Mouse (Mus musculus) hindbrain, embryonic 10.5 days (tissue): ENCODE measurements around the gene Gbp2b. TPM values are rescaled to one million over a fixed set of nuclear protein-coding genes. Genes with fewer than 3 reads are reported as not detected.
A peak's percentile ranks its signal among the peaks of the same experiment; 100 is the strongest.
"Not testable (repeated sequence)": the region's sequence is repeated elsewhere in the genome, so short reads cannot be mapped to it uniquely, and the experiment has no call there.

Experiments used
- DNase-seq: peaks from one replicate; pipeline ENCODE4 v3.0.0-alpha.2; 2017; ENCODE audit warnings: low spot score
- H3K27ac ChIP-seq: fragments of 300-500 bp; sonication (generic); 2 replicates; pipeline ENCODE4 v1.5.1; 2016; ENCODE audit warnings: mild to moderate bottlenecking, moderate library complexity
- H3K27me3 ChIP-seq: fragments of 300-500 bp; sonication (generic); 2 replicates; pipeline ENCODE4 v1.6.1; 2016; ENCODE audit warnings: mild to moderate bottlenecking; ENCODE audit not compliant: poor library complexity, insufficient read depth, severe bottlenecking
- H3K36me3 ChIP-seq: fragments of 300-500 bp; sonication (generic); 2 replicates; pipeline ENCODE4 v1.6.1; 2016; ENCODE audit warnings: mild to moderate bottlenecking, moderate library complexity
- H3K4me1 ChIP-seq: fragments of 300-500 bp; sonication (generic); replicated peaks from 2 replicates; pipeline ENCODE4 v1.6.1; 2016; ENCODE audit warnings: mild to moderate bottlenecking
- H3K4me3 ChIP-seq: fragments of 300-500 bp; sonication (generic); 2 replicates; pipeline ENCODE4 v1.5.1; 2016; ENCODE audit warnings: mild to moderate bottlenecking, moderate library complexity
- H3K9me3 ChIP-seq: fragments of 300-500 bp; sonication (generic); 2 replicates; pipeline ENCODE4 v1.6.1; 2016; ENCODE audit warnings: mild to moderate bottlenecking, moderate library complexity
- WGBS: fragments of 180-500 bp; shearing (Covaris S2); methylation state at CpG from one replicate; pipeline ENCODE4 v1.1.7; 2016; 5-methylcytosine and 5-hydroxymethylcytosine counted together
- polyA plus RNA-seq: library from polyadenylated mRNA; unstranded; fragments of >200 nt; fragmentation: Nextera tagmentation; extraction: Ambion mirVana; gene quantifications from 2 replicates; pipeline ENCODE4 v1.2.1, GENCODE M21; 2016

Gene Gbp2b
- not detected in 2 replicates for polyA plus RNA-seq

DNA sequence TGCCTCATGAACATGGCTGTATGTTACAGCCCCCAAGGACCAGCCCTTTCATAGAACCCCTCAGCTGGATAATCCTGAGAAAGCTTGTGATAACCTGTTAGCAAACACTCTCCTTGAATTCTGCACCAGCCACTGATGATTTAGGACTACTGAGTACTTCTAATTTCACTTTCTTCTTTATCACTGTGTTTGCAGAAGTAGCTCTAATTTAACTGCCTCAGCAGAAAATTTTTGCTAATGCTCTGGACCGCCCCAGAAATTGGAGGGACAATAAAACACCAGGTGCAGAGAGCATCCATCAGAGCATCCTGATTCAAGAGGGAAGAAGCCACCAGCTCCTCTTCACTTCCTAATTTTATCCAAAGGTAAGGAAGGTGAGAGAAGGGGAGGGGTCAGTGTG lies at the start of gene Gbp2b:
TSS of gene Gbp2b (plus strand) at position 301 of the 400 bp plus-strand sequence.
- H3K27ac ChIP-seq = no peak within 1 kb of the TSS
- no peaks in the 10 kb centered on the region for H3K36me3 ChIP-seq
- 86% methylated on average over 1 of the region's 1 CpGs for WGBS
- no peak within 1 kb of the TSS for H3K4me3 ChIP-seq
- H3K4me1 ChIP-seq = no peaks in the 10 kb centered on the region
- no peak for DNase-seq
- H3K27me3 ChIP-seq = no peaks in the 10 kb centered on the region
- no peaks in the 10 kb centered on the region for H3K9me3 ChIP-seq

DNA sequence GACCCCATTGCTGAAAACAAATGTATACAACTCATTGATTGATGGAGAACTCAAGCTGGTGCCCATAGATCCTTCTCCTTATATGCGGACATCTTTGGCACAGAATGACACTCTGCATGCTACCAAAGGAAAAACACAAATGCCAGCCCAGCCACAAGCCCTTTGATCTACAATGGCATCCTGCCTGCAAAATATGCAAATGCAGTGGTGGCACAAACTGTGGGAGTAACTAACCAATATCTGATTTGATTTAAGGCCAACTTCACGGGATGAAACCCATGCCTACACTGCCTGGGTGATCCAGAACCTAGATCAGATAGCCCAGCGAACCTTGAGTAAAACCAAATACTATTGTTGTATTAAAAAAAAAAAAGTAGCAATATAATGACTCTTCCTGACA lies 48.0 kb upstream of the Gbp2b start:
- Histone ChIP-seq H3K9me3 (no peaks in the 10 kb centered on the region), H3K27ac (no peak overlapping the region), H3K27me3 (no peaks in the 10 kb centered on the region), H3K4me3 (no peak overlapping the region), H3K4me1 (no peaks in the 10 kb centered on the region), H3K36me3 (no peaks in the 10 kb centered on the region)
- 85% methylated on average over 3 of the region's 3 CpGs for WGBS
- DNase-seq = no peak

DNA sequence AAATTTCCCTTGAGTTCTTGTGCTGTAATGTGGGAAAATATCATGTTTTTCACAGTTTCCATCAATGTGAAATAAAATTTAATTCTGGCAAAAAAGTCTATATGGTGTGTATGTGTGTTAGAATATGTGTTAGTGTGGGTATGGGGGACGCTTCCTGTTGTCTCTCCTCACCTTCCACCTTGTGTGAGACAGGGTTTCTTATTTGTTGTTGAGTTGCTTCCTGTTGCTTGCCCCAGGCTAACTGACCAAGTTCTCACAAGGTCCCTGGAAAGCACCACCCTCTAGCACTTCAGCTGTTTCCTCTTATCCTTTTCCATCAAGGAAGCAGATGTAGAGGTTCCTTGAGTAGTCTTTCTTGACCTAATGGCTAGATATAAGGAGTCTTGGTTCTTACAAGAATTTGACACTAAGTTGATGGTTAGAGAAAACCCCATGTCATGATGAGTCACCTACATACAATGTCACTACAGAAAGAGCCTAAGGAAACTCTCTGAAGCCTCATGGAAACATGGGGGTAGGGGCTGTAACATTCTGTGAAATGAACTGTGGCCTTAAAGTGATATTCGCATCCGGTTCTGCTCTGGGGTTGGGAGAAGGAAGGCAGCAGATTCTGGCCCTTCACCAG lies 44.5 kb upstream of the Gbp2b start:
- no peaks in the 10 kb centered on the region for H3K4me1 ChIP-seq
- H3K4me3 ChIP-seq = no peak overlapping the region
- no peak overlapping the region for H3K27ac ChIP-seq
- WGBS = 86% methylated on average over 3 of the region's 3 CpGs
- H3K27me3 ChIP-seq = no peaks in the 10 kb centered on the region
- no peaks in the 10 kb centered on the region for H3K36me3 ChIP-seq
- DNase-seq = no peak
- no peaks in the 10 kb centered on the region for H3K9me3 ChIP-seq

DNA sequence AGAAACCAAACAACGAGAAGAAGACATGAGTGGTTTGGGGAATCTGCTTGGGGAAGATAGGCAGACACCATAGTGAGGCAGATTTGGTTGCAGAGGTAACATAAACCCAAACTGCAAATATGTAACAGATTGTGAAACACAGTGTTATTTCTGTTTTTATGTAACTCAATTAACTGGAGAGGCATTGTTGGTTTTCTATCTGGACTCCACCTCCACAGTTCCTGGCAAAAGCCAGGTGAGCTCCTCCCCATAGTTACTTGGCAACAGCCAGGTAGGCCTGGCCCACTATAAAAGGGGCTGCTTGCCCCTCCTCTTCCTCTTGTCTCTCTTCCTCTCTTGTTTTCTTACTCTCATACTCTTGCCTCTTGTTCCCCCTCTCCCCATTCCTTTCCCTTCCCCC lies 40.0 kb upstream of the Gbp2b start:
- H3K4me3 ChIP-seq = no peak overlapping the region
- no peaks in the 10 kb centered on the region for H3K9me3 ChIP-seq
- no peaks in the 10 kb centered on the region for H3K27me3 ChIP-seq
- no peaks in the 10 kb centered on the region; the same call in 1 of the 2 replicates for H3K4me1 ChIP-seq
- WGBS = 75% methylated on average over 1 of the region's 1 CpGs
- DNase-seq = no peak
- no peaks in the 10 kb centered on the region for H3K36me3 ChIP-seq
- no peak overlapping the region for H3K27ac ChIP-seq

DNA sequence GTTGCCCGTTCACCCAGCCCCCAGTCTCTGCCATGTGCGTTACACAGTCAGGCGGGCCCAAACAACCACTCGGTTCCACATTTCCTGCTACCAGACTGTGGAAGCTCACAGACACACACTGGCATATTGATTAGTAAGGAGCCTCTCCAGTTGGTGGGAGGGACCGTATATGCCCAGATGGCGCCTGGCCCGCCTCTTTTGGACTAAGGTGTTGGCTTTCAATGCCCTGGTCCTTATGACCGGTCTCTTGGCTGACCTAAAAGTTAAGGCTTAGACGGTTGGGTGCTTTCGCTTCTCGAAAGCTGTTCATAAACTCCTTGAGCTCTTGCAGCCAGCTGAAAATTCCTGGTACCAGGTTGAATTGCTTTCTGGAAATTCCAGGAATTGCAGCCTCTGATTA lies 39.0 kb upstream of the Gbp2b start:
- Histone ChIP-seq H3K36me3 (no peaks in the 10 kb centered on the region), H3K4me3 (no peak overlapping the region), H3K27me3 (no peaks in the 10 kb centered on the region), H3K9me3 (no peaks in the 10 kb centered on the region), H3K27ac (no peak overlapping the region), H3K4me1 (peaks cover 3% of the 10 kb centered on the region)
- 91% methylated on average over 11 of the region's 11 CpGs for WGBS
- no peak for DNase-seq

DNA sequence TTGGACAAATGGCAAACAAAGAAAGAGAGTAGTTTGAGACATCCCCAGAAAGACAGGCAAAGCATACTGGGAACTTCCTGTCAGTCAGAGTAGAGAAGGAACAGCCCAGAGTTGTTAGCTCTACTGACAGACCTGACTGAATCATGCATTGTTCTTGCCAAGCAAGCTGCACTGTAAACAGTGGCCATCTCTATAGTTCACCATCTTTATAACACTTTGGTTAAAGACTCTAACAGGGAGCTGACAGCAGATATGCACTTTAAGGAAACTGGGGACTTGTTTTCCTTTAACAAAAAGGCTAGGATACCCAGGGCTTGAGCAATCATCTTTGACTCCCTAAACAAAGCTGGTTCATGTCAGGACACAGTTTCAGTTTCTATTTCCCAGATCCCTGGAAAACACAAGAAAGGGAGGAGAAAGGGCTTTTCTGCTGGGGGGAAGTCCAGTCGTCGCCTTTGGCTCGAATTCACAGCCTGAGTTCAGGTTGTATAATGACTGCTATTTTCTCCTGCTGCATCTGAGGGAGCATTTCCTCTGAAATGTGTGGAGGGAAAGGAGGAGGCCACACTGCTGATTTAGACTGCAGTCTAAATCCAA lies 34.9 kb upstream of the Gbp2b start, which contains the start of gene Gbp3:
TSS of gene Gbp3 (plus strand) at position 395 of the 597 bp plus-strand sequence.
- Histone ChIP-seq H3K4me1 (peaks cover 6% of the 10 kb centered on the region), H3K9me3 (no peaks in the 10 kb centered on the region), H3K27me3 (no peaks in the 10 kb centered on the region), H3K4me3 (peak within 1 kb of the TSS; percentile 43), H3K36me3 (no peaks in the 10 kb centered on the region), H3K27ac (0 out of 2 replicates have a peak within 1 kb of the TSS, but pooled peaks have one; percentile 35)
- WGBS = 46% methylated on average over 3 of the region's 3 CpGs
- no peak for DNase-seq

DNA sequence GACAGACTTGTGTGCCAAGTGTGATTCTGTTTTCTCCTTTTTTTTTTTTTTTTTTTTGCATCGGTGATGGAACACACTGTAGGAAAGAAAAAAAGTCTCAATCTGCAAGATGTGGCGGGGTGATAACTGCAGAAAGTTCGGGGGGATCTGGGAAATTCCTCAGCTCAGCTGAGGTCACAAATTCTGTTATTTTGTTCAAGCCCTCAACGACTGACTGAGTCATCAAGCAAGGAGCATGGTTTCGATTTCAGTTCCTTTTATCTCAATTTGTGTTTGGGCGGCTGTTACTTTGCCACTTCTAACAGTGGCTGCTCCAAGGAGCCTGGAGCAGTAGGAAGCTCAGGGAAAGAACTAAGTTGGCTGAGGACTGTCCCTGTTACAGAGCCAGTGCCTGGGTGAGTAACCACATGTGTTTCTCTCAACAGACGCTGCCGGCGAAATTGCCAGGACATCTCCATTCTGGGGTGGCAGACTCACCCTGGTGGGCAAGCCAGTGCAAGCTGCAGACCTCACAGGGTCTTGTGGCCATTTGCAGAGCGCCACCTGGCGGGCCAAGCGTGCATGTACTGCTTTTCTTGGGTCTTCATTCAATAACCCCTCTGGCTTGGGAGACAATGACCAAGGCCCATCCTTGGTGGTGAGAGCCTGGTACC lies 34.2 kb upstream of the Gbp2b start:
- H3K36me3 ChIP-seq = no peaks in the 10 kb centered on the region
- H3K9me3 ChIP-seq = no peaks in the 10 kb centered on the region
- peaks cover 6% of the 10 kb centered on the region for H3K4me1 ChIP-seq
- WGBS = 21% methylated on average over 12 of the region's 12 CpGs
- H3K27me3 ChIP-seq = no peaks in the 10 kb centered on the region
- 0 out of 2 replicates have a peak overlapping the region, but pooled peaks have one; percentile 35 for H3K27ac ChIP-seq
- DNase-seq = peak; percentile 86
- peak overlapping the region; percentile 43 for H3K4me3 ChIP-seq

DNA sequence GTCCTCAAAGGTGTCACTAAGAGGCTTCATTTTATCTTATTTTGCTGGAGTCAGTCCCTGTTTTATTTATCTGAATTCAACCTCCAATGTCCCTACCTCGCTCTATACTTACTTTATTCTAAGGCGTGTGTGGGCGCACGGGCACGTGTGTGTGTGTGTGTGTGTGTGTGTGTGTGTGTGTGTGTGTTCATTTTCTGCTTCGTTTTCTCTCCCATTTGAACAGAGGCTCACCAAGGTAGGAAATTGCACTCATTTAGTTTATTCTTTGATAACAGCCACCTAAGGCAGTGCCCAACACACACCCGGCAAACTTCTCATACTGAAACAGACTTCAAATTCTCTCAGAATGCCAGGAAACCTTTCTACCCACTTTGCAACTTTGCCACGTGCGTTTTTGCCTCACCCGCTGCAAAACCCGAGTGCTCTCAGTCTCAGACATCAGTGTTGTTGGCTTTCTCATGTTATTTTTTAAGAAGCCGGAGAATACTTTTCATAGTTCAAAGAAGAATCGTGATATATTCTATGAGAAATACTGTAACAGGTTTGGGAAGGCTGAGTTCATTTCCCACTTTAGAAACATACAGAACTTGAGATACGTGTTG lies 33.5 kb upstream of the Gbp2b start:
- no peak for DNase-seq
- H3K36me3 ChIP-seq = no peaks in the 10 kb centered on the region
- no peaks in the 10 kb centered on the region for H3K27me3 ChIP-seq
- no peaks in the 10 kb centered on the region for H3K9me3 ChIP-seq
- H3K27ac ChIP-seq = no peak overlapping the region
- WGBS = 92% methylated on average over 14 of the region's 14 CpGs
- H3K4me3 ChIP-seq = no peak overlapping the region
- H3K4me1 ChIP-seq = peaks cover 6% of the 10 kb centered on the region

DNA sequence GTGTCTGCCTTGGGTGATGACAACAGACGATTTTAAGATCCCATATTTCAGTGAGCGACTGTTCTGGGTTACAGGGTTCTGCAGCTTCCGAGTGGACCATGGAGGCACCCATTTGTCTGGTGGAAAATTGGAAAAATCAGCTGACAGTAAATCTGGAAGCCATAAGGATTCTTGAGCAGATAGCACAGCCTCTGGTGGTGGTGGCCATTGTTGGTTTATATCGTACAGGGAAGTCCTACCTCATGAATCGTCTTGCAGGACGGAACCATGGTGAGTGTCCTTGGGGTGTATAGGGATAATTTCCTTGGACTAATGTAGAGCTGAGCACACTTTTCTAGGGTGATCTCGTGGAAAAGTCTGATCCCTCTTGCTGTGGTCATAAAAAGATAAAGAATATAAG lies 33.0 kb upstream of the Gbp2b start:
- Histone ChIP-seq H3K27ac (no peak overlapping the region), H3K4me1 (peaks cover 6% of the 10 kb centered on the region), H3K27me3 (no peaks in the 10 kb centered on the region), H3K36me3 (no peaks in the 10 kb centered on the region), H3K9me3 (no peaks in the 10 kb centered on the region), H3K4me3 (no peak overlapping the region)
- 85% methylated on average over 7 of the region's 7 CpGs for whole genome bisulfite sequencing
- DNase-seq = no peak

DNA sequence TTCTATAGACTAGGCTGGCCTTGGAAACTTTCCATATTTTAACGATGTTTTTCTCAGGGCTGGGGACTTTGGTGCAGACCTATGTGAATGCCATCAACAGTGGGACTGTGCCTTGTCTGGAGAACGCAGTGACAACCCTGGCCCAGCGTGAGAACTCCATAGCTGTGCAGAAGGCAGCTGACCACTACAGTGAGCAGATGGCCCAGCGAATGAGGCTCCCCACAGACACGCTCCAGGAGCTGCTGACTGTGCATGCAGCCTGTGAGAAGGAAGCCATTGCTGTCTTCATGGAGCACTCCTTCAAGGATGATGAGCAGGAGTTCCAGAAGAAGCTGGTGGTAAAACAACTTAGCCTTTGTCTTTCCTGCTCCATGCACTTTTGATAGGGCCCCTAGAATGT lies 27.2 kb upstream of the Gbp2b start:
- not testable (repeated sequence) for H3K4me3 ChIP-seq, H3K36me3 ChIP-seq, H3K27me3 ChIP-seq, H3K27ac ChIP-seq, DNase-seq, H3K4me1 ChIP-seq, H3K9me3 ChIP-seq
- WGBS = 71% methylated on average over 5 of the region's 5 CpGs

DNA sequence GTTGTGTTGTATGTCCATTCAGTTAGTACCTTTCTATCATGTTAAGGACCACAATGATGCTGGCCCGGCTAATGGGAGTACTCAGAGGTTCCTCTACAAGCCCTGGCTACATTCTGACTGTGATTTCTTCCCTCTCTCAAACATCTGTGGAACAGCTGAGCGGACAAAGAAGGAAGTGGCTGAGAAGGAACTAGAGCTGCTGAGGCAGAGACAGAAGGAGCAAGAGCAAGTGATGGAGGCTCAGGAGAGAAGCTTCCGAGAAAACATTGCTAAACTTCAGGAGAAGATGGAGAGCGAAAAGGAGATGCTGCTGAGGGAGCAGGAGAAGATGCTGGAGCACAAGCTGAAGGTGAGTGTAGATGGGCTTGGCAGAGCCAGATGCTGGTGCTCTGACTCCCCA lies 23.9 kb upstream of the Gbp2b start:
- no peaks in the 10 kb centered on the region for H3K9me3 ChIP-seq
- no peaks in the 10 kb centered on the region for H3K36me3 ChIP-seq
- H3K27ac ChIP-seq = no peak overlapping the region
- H3K27me3 ChIP-seq = no peaks in the 10 kb centered on the region
- H3K4me1 ChIP-seq = no peaks in the 10 kb centered on the region
- no peak overlapping the region for H3K4me3 ChIP-seq
- DNase-seq = no peak
- 96% methylated on average over 4 of the region's 4 CpGs for WGBS

DNA sequence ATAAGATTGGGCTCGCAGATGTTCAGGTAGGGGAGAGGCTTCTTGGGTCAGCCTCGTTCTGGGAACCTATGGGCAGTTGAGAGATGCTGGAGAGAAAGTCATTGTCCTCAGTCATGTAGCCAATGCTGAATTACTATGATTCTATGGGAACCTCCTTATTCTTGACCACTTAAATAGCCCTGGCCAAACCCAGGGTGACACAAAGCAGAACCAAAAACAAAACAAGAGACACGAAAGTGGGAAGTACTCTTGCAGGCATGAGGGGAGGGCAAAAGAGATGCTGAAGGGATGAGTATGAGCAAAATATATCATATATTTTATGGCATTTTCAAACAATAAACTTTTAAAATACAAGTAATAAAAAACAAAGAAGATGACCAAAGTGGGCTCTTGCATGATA lies 17.5 kb upstream of the Gbp2b start:
- WGBS = 85% methylated on average over 3 of the region's 3 CpGs
- H3K36me3 ChIP-seq = no peaks in the 10 kb centered on the region
- H3K4me1 ChIP-seq = no peaks in the 10 kb centered on the region
- no peak for DNase-seq
- no peak overlapping the region for H3K4me3 ChIP-seq
- no peak overlapping the region for H3K27ac ChIP-seq
- H3K9me3 ChIP-seq = no peaks in the 10 kb centered on the region
- no peaks in the 10 kb centered on the region for H3K27me3 ChIP-seq

DNA sequence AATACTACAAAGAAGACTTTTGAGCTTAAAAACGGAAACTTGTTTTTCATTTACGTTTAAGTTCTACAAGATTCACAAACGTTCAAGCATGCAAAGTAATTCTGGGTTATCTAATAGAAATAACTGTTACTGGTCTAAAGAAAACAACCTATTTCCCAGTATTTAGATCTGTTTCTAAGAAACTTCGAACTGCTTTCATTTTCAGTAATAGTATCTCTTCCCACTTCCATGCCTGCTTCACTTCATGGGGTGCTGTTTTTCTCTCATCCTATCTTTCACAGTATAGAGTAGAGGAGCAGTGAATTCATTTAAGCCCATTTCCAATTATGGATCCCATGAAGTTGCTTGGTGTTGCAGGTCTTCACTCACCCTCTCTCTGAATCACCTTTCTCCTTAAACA lies 16.3 kb upstream of the Gbp2b start:
- Histone ChIP-seq H3K27ac (no peak overlapping the region), H3K36me3 (no peaks in the 10 kb centered on the region), H3K27me3 (no peaks in the 10 kb centered on the region), H3K4me3 (no peak overlapping the region), H3K4me1 (no peaks in the 10 kb centered on the region), H3K9me3 (no peaks in the 10 kb centered on the region)
- 89% methylated on average over 4 of the region's 4 CpGs for WGBS
- no peak for DNase-seq
